Mouse (Mus musculus) liver, embryonic 16.5 days (tissue): ENCODE results near the gene Adgrl2. TPM values are rescaled to one million over a fixed set of nuclear protein-coding genes. Genes with fewer than 3 reads are reported as not detected.

Experiments used
- ATAC-seq: fragments of 200-750 bp; cut with Nextera tagmentation; 2 replicates; pipeline ENCODE4 v1.8.0; 2017; ENCODE audit warnings: low read depth, mild to moderate bottlenecking, moderate number of reproducible peaks, moderate library complexity
- H3K27ac ChIP-seq: fragments of 300-500 bp; sonication (generic); 2 replicates; pipeline ENCODE4 v1.5.1; 2014; ENCODE audit warnings: mild to moderate bottlenecking, low read length
- H3K27me3 ChIP-seq: fragments of 300-500 bp; sonication (generic); 2 replicates; pipeline ENCODE4 v1.6.1; 2014; ENCODE audit warnings: low read depth, low read length, mixed read lengths; ENCODE audit not compliant: control insufficient read depth, insufficient read depth
- H3K36me3 ChIP-seq: fragments of 300-500 bp; sonication (generic); 2 replicates; pipeline ENCODE4 v1.6.1; 2014; ENCODE audit warnings: mild to moderate bottlenecking; ENCODE audit not compliant: control insufficient read depth, insufficient read depth
- H3K4me1 ChIP-seq: fragments of 300-500 bp; sonication (generic); 2 replicates; pipeline ENCODE4 v1.6.1; 2014; ENCODE audit warnings: low read depth, low read length, mixed read lengths; ENCODE audit not compliant: control insufficient read depth
- H3K4me2 ChIP-seq: fragments of 300-500 bp; sonication (generic); 2 replicates; pipeline ENCODE4 v1.6.1; 2014; ENCODE audit warnings: low read depth, low read length, mixed read lengths
- H3K4me3 ChIP-seq: fragments of 300-500 bp; sonication (generic); 2 replicates; pipeline ENCODE4 v1.5.1; 2014; ENCODE audit warnings: low read depth, mild to moderate bottlenecking, low read length
- H3K9ac ChIP-seq: fragments of 300-500 bp; sonication (generic); 2 replicates; pipeline ENCODE4 v1.6.1; 2014; ENCODE audit warnings: low read depth, low read length
- H3K9me3 ChIP-seq: fragments of 300-500 bp; sonication (generic); replicated peaks from 2 replicates; pipeline ENCODE4 v1.6.1; 2016; ENCODE audit warnings: low read length; ENCODE audit not compliant: control insufficient read depth
- WGBS: fragments of 180-500 bp; shearing (Covaris S2); extraction: QIAGEN DNeasy Blood & Tissue Kit; methylation state at CpG from one replicate; pipeline ENCODE4 v1.1.7; 2014; ENCODE audit not compliant: insufficient replicate concordance; 5-methylcytosine and 5-hydroxymethylcytosine counted together
- polyA plus RNA-seq: library from polyadenylated mRNA; unstranded; fragments of >200 nt; fragmentation: Nextera tagmentation; extraction: Ambion mirVana; gene quantifications from 2 replicates; pipeline ENCODE4 v1.2.1, GENCODE M21; 2015

The Adgrl2 gene
- polyA plus RNA-seq, 1 experiment from 2014 or later = 4.2 TPM

DNA sequence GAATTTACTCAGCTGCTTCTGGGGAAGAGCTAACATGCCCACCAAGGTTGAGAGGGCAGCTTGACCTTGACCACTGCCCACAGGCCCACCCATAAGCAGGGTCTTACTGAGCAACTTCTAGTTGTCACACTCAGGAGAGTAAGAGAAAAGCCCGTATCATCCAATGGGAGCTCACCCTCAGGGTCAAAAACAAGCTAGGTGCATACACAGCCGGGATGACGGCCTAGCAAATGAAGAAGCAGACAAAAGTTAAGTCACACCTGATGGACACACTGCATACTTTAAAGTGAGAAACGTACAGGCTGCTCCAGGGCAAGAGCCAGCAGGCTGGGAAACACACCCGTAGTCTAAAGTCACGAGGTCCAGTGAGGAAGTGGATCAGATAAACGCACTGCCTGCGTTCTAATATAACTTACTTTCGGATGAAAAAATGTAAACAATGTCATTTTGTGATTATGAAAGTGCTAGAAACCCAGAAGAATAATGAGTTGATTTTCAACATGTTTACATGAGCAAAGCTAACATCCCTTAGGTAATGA is 29.5 kb downstream of the Adgrl2 start:
- H3K4me3 ChIP-seq = no peak overlapping the region
- no peaks in the 10 kb centered on the region; the same call in none of the 2 replicates for H3K4me1 ChIP-seq
- H3K27ac ChIP-seq = no peak overlapping the region
- H3K9ac ChIP-seq = no peak overlapping the region
- H3K4me2 ChIP-seq = no peak overlapping the region
- no peaks in the 10 kb centered on the region for H3K36me3 ChIP-seq
- no peak for ATAC-seq
- WGBS = 47% methylated on average over 9 of the region's 9 CpGs
- no peaks in the 10 kb centered on the region for H3K27me3 ChIP-seq
- no peaks in the 10 kb centered on the region for H3K9me3 ChIP-seq

DNA sequence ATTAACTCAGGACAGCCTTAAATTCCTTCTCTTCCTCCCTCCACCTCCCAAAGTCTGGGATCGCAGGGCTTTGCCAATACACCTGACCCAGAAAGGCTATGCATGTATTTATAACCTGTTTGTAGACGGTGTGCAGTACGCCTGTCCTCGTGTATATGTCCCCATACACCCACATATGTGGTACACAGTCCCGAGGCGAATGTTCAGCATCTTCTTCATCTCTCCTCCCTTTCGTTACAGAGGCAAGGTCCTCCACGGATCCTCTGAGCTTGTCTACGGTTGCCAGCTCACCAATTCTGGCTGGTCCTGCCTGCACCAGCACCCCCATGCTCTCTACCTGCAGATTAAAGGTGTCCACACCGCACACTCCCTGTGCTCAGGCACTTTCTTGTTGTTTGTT is 30.1 kb downstream of the Adgrl2 start:
- 64% methylated on average over 10 of the region's 10 CpGs for WGBS
- no peaks in the 10 kb centered on the region for H3K9me3 ChIP-seq
- no peaks in the 10 kb centered on the region for H3K36me3 ChIP-seq
- H3K27me3 ChIP-seq = no peaks in the 10 kb centered on the region
- no peak overlapping the region for H3K4me3 ChIP-seq
- ATAC-seq = no peak
- no peaks in the 10 kb centered on the region; the same call in none of the 2 replicates for H3K4me1 ChIP-seq
- no peak overlapping the region for H3K4me2 ChIP-seq
- no peak overlapping the region for H3K27ac ChIP-seq
- H3K9ac ChIP-seq = no peak overlapping the region

DNA sequence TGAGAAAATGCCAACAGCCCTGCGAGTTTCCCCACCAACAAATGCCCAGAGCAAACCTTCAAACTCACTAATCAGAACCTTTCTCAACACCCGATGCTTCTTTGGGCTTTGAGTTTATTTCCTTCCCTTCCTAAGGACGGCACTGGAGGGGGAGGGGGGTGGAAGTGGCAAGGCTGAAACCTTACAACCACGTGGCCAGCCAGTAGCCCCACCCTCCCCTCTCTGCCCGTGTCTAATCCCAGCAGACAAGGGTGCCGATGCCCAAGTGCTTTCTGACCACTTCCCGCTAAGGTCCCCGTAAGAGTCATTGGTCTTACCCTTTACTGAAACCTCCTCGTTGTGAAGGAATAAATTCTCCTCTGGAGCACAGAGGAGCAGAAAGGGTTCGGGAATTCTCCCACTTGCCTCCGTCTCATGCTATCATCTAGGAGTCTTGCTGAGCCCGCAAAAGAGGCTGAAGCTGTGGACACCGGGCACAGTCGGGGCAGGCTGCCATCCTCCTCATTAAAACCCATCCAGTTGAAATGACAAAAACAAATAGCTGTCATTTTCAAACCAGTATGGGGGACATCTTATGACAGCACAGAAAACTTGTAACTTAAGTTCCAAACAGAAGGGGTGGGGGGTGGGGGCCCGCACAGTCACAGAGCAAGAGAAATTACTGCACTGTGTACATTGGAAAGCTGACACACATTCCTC is 30.9 kb downstream of the Adgrl2 start:
- Histone ChIP-seq H3K9ac (no peak overlapping the region), H3K4me1 (no peaks in the 10 kb centered on the region; the same call in none of the 2 replicates), H3K27me3 (no peaks in the 10 kb centered on the region), H3K4me2 (peak overlapping the region; percentile 52), H3K27ac (no peak overlapping the region), H3K4me3 (peak overlapping the region; percentile 25), H3K9me3 (no peaks in the 10 kb centered on the region), H3K36me3 (no peaks in the 10 kb centered on the region)
- 16% methylated on average over 15 of the region's 15 CpGs for WGBS
- peak; percentile 53; the same call in 1 of the 2 replicates for ATAC-seq

DNA sequence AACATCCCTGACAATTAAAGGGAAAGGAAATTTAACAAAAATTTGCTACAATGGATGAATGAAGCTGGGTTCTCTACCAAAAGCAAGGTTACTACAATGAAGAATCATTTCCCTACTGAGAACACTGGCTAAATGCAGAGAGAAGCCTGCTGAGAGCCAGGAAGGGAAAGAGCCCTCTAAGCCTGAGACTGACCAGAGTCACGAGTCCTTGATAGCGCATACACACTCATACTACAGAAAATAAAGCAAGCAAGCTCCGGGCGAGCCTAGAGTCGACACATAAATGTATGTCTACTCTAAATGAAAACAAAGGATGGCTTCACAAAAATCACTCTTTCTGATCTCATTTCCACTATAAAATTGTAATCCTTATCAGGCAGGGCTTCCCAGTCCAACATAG is 31.6 kb downstream of the Adgrl2 start:
- H3K9ac ChIP-seq = no peak overlapping the region
- ATAC-seq = no peak
- H3K27me3 ChIP-seq = no peaks in the 10 kb centered on the region
- no peak overlapping the region for H3K4me2 ChIP-seq
- H3K4me3 ChIP-seq = no peak overlapping the region
- WGBS = 50% methylated on average over 5 of the region's 5 CpGs
- H3K36me3 ChIP-seq = no peaks in the 10 kb centered on the region
- no peaks in the 10 kb centered on the region; the same call in 1 of the 2 replicates for H3K4me1 ChIP-seq
- no peaks in the 10 kb centered on the region for H3K9me3 ChIP-seq
- H3K27ac ChIP-seq = no peak overlapping the region

DNA sequence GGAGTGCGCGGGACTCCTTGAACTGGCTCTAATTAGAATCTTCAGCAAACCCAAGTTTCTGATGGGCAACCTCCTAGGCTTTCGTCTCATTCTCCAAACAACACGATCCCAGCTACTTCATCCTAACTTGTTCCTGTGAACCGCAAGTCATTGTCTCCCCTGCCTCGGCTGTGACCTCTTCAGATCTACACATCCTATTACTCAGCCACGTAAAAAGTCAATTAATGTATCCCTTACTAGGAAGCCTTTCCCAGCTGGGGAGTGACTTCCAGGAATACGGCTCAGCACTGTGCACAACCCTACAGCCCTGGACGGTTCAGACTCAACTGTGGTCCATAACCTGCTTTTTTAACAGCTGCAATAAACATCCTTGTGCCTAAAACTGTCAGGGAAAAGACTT is 32.2 kb downstream of the Adgrl2 start:
- H3K4me1 ChIP-seq = no peaks in the 10 kb centered on the region
- no peak overlapping the region for H3K27ac ChIP-seq
- H3K9ac ChIP-seq = no peak overlapping the region
- WGBS = 57% methylated on average over 9 of the region's 9 CpGs
- no peak for ATAC-seq
- H3K4me2 ChIP-seq = no peak overlapping the region
- H3K4me3 ChIP-seq = no peak overlapping the region
- no peaks in the 10 kb centered on the region for H3K36me3 ChIP-seq
- no peaks in the 10 kb centered on the region for H3K9me3 ChIP-seq
- H3K27me3 ChIP-seq = no peaks in the 10 kb centered on the region

DNA sequence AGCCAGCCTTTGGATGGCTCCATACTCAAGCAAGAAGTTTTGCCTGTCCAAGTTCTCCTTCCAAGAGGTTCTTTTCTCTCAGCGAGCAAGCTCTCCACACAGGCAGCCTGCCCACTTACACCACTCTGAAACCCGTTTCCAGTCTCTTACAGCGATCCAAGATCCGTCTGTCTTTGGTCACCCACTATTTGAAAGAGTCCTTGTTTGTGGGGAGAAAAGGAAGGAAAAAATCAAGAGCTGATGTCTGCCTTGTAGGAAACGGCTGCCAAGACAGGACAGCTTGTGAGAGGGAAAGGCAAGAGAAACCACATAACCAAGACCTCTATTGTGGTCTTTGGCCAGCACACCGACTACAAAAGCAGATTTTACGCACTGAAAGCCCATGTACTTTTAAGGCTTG is 33.5 kb downstream of the Adgrl2 start:
- Histone ChIP-seq H3K4me2 (no peak overlapping the region), H3K4me3 (no peak overlapping the region), H3K4me1 (no peaks in the 10 kb centered on the region), H3K36me3 (no peaks in the 10 kb centered on the region), H3K27me3 (no peaks in the 10 kb centered on the region), H3K9me3 (no peaks in the 10 kb centered on the region), H3K27ac (no peak overlapping the region), H3K9ac (no peak overlapping the region)
- no peak for ATAC-seq
- 34% methylated on average over 7 of the region's 7 CpGs for WGBS

DNA sequence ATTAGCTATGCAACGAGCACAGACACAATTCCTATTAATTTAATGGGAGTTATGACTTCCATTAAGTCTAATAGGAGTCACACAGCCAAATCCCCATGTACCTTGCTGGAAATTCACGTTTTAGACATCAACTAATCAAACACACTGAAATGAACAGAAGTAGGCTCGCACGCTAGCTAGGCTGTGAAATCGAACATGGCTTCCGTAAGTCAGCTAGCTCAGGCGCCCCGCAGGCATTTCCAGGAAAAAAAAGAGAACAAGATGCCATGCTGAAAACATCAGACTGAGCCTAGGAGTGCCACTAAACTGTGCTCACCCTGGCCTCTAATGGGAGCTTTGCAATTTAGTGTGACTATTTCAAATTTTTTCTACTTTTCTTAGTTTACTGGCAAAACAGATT is 40.6 kb downstream of the Adgrl2 start:
- no peaks in the 10 kb centered on the region for H3K27me3 ChIP-seq
- no peak overlapping the region for H3K27ac ChIP-seq
- ATAC-seq = no peak
- H3K4me2 ChIP-seq = no peak overlapping the region
- 79% methylated on average over 8 of the region's 8 CpGs for WGBS
- H3K36me3 ChIP-seq = no peaks in the 10 kb centered on the region
- no peaks in the 10 kb centered on the region for H3K4me1 ChIP-seq
- H3K9me3 ChIP-seq = no peaks in the 10 kb centered on the region
- H3K9ac ChIP-seq = no peak overlapping the region
- H3K4me3 ChIP-seq = no peak overlapping the region

DNA sequence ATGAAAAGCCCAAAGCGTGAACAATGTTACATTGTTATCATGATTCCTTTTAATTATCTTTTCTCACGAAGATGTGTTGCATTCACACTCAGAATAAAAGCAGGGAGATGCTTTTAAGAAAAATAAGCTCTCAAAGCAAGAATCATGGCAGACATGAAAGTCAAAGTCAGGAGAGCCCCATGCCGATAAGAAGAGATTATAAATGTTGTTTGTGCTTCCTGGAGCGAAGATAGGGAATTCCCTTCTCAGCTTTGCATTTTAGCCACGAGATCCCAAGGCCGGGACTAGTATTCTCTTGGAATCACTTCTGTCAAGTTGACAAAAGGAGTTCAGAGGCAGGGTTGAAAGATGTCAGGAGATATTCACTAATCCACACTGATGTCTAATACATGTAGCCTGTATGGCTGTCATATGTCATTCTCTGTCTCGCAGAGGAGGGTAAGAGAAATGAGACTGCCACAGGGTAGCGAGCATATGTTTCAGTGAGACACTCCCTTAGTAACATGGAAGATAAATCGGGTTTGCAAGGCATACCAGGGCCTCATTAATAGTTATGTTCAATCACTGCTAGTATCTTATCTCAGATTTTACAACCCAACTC is 42.5 kb downstream of the Adgrl2 start:
- H3K9me3 ChIP-seq = no peaks in the 10 kb centered on the region
- H3K4me3 ChIP-seq = no peak overlapping the region
- ATAC-seq = no peak
- H3K4me2 ChIP-seq = no peak overlapping the region
- no peaks in the 10 kb centered on the region for H3K27me3 ChIP-seq
- H3K36me3 ChIP-seq = no peaks in the 10 kb centered on the region
- no peak overlapping the region for H3K9ac ChIP-seq
- no peak overlapping the region for H3K27ac ChIP-seq
- H3K4me1 ChIP-seq = no peaks in the 10 kb centered on the region
- 62% methylated on average over 9 of the region's 9 CpGs for WGBS

DNA sequence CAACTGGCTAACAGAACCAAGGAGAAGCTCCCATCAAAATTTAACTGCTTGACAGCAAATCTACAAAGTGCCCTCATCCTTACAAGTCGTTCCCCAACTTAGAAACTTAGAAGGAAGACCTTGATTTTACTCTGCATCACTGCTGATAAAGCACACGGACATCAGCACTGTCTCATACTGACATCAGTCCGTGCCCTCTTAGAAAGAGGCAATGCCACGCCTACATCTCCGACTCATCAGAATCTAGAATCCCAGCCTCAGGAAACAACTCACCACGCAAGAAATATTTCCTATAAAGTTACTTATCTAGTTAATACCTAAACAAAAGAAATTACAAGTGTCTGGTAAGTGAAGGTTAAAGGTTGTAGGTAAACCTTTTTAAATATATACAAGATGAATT is 43.1 kb downstream of the Adgrl2 start:
- no peak overlapping the region for H3K27ac ChIP-seq
- H3K9me3 ChIP-seq = no peaks in the 10 kb centered on the region
- no peak overlapping the region for H3K9ac ChIP-seq
- ATAC-seq = no peak
- no peaks in the 10 kb centered on the region for H3K4me1 ChIP-seq
- no peak overlapping the region for H3K4me2 ChIP-seq
- WGBS = 27% methylated on average over 6 of the region's 6 CpGs
- no peak overlapping the region for H3K4me3 ChIP-seq
- no peaks in the 10 kb centered on the region for H3K36me3 ChIP-seq
- H3K27me3 ChIP-seq = no peaks in the 10 kb centered on the region
